Mouse (Mus musculus) liver, embryonic 15.5 days (tissue): ENCODE results near the gene Kcnj13. TPM values are rescaled to one million over a fixed set of nuclear protein-coding genes. Genes with fewer than 3 reads are reported as not detected.

Experiments
- ATAC-seq: fragments of 200-750 bp; cut with Nextera tagmentation; 2 replicates; pipeline ENCODE4 v1.8.0; 2017; ENCODE audit warnings: moderate number of reproducible peaks, mild to moderate bottlenecking, moderate library complexity; ENCODE audit not compliant: insufficient read depth
- H3K27ac ChIP-seq: fragments of 300-500 bp; sonication (generic); replicated peaks from 2 replicates; pipeline ENCODE4 v1.5.1; 2015; ENCODE audit warnings: mild to moderate bottlenecking, inconsistent platforms
- H3K27me3 ChIP-seq: fragments of 300-500 bp; sonication (generic); 2 replicates; pipeline ENCODE4 v1.6.1; 2015; ENCODE audit warnings: mild to moderate bottlenecking, inconsistent platforms
- H3K36me3 ChIP-seq: fragments of 300-500 bp; sonication (generic); replicated peaks from 2 replicates; pipeline ENCODE4 v1.6.1; 2015; ENCODE audit warnings: moderate library complexity, mild to moderate bottlenecking, inconsistent platforms
- H3K4me1 ChIP-seq: fragments of 300-500 bp; sonication (generic); replicated peaks from 2 replicates; pipeline ENCODE4 v1.6.1; 2015; ENCODE audit warnings: inconsistent platforms
- H3K4me2 ChIP-seq: fragments of 300-500 bp; sonication (generic); 2 replicates; pipeline ENCODE4 v1.6.1; 2015; ENCODE audit warnings: moderate library complexity, mild to moderate bottlenecking, inconsistent platforms
- H3K4me3 ChIP-seq: fragments of 300-500 bp; sonication (generic); replicated peaks from 2 replicates; pipeline ENCODE4 v1.5.1; 2015; ENCODE audit warnings: mild to moderate bottlenecking, inconsistent platforms
- H3K9ac ChIP-seq: fragments of 300-500 bp; sonication (generic); 2 replicates; pipeline ENCODE4 v1.6.1; 2015; ENCODE audit warnings: moderate library complexity, mild to moderate bottlenecking, inconsistent platforms
- H3K9me3 ChIP-seq: fragments of 300-500 bp; sonication (generic); replicated peaks from 2 replicates; pipeline ENCODE4 v1.6.1; 2016; ENCODE audit warnings: inconsistent platforms
- WGBS: fragments of 180-500 bp; shearing (Covaris S2); methylation state at CpG from one replicate; pipeline ENCODE4 v1.1.7; 2015; ENCODE audit warnings: mixed read lengths; ENCODE audit not compliant: insufficient replicate concordance; 5-methylcytosine and 5-hydroxymethylcytosine counted together
- polyA plus RNA-seq: library from polyadenylated mRNA; unstranded; fragments of >200 nt; fragmentation: Nextera tagmentation; extraction: Ambion mirVana; gene quantifications from 2 replicates; pipeline ENCODE4 v1.2.1, GENCODE M21; 2015

Kcnj13 gene
- polyA plus RNA-seq, 1 experiment from 2014 or later, result 0.13 TPM

DNA sequence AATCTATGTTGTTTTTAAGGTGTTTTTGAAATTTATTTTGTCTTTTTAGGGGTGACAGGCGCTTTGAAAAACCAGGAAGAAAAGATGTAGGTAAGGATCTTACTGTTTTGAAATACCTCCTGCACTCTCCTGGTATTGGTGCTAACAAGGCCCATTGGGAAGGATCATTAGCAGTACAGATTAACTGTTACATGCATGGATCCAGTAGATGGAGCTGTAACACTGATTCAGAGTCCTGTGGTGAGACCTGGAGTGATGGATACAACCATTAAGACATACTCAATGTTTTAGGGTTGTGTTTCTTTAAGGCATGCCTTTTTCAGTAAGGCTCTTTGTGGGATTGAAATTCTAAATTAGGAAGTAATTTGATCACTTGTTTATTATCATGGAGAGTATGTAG lies 14.6 kb downstream of the Kcnj13 start:
- H3K9me3 ChIP-seq, result no peaks in the 10 kb centered on the region
- H3K4me2 ChIP-seq, result no peak overlapping the region
- 0 out of 2 replicates have a peak, but pooled peaks cover 3% of the 10 kb centered on the region for H3K4me1 ChIP-seq
- H3K27me3 ChIP-seq, result no peaks in the 10 kb centered on the region
- ATAC-seq, result no peak
- no peak overlapping the region for H3K4me3 ChIP-seq
- 80% methylated on average over 1 of the region's 1 CpGs for WGBS
- H3K36me3 ChIP-seq, result peaks cover 40% of the 10 kb centered on the region
- H3K9ac ChIP-seq, result no peak overlapping the region
- no peak overlapping the region for H3K27ac ChIP-seq

DNA sequence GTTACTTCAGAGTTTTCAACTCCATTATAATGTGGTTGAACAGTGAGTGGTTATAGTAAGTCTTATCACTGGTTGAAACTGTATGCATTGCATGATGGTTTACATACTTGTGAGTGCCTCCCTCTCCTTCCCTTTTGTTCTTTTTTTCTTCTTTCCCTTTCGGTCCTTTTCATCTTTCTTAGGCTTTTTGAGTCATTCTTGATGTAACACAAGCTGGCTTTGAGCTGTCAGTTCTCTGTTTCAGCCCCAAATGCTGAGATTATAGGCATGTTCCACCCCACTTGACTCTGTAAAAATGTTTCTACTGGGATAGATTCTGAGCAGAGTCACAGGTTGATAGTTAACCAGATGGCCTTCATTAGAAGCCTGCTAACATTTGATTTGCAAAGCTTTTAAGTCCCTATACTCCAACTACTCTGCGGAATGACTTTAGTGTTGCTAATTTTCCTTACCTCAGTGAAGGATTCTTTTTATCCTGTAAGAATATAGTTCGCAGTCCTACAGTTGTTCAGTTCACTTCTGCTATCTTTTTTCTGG lies 16.4 kb downstream of the Kcnj13 start:
- no peaks in the 10 kb centered on the region for H3K27me3 ChIP-seq
- 0 out of 2 replicates have a peak, but pooled peaks cover 3% of the 10 kb centered on the region for H3K4me1 ChIP-seq
- H3K4me2 ChIP-seq, result no peak overlapping the region
- no peak overlapping the region for H3K27ac ChIP-seq
- peaks cover 47% of the 10 kb centered on the region for H3K36me3 ChIP-seq
- ATAC-seq, result no peak
- no peak overlapping the region for H3K4me3 ChIP-seq
- H3K9ac ChIP-seq, result no peak overlapping the region
- H3K9me3 ChIP-seq, result no peaks in the 10 kb centered on the region
- WGBS, result 87% methylated on average over 3 of the region's 3 CpGs

DNA sequence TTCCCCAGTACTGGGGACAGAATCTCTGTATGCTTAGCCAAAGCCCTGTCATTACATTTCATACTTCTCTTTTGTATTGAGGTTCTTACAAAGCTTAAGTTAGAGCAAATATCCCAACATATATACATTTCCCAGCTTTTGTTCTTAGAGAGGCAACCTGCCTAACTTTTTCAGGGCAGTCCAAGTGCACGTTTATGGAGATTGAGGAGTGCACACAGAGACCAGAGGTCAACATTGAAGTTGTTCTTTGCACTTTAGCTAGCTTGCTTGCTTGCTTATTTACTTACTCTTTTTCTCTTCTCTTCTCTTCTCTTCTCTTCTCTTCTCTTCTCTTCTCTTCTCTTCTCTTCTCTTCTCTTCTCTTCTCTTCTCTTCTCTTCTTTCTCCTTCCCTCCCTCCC lies 34.3 kb downstream of the Kcnj13 start:
- no peak for ATAC-seq
- H3K4me3 ChIP-seq, result no peak overlapping the region
- no peak overlapping the region for H3K27ac ChIP-seq
- H3K36me3 ChIP-seq, result peaks cover 12% of the 10 kb centered on the region
- H3K4me2 ChIP-seq, result no peak overlapping the region
- H3K9ac ChIP-seq, result no peak overlapping the region
- no peaks in the 10 kb centered on the region for H3K4me1 ChIP-seq
- no peaks in the 10 kb centered on the region for H3K9me3 ChIP-seq
- 57% methylated on average over 1 of the region's 1 CpGs for WGBS
- no peaks in the 10 kb centered on the region for H3K27me3 ChIP-seq

DNA sequence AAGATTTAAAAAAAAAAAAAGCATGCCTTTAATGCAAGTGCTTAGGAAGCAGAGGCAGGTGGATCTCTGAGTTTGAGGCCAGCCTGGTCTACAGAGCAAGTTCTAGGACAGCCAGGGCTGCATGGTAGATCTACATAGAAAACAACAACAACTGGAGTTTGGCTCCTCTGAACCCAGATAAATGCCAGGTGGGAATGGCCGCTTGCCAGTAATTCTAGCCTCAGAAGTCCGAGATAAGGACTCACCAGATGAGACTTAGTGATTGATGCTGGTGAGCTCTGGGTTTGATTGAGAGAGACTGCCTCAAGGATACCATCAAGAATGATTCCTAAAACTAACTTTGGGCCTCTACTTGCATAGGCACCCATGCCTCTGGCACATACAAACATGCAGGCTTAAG lies 44.0 kb downstream of the Kcnj13 start:
- no peaks in the 10 kb centered on the region for H3K4me1 ChIP-seq
- ATAC-seq, result no peak
- H3K9ac ChIP-seq, result no peak overlapping the region
- no peak overlapping the region for H3K4me3 ChIP-seq
- 64% methylated on average over 2 of the region's 2 CpGs for WGBS
- H3K4me2 ChIP-seq, result no peak overlapping the region
- no peaks in the 10 kb centered on the region for H3K27me3 ChIP-seq
- H3K27ac ChIP-seq, result no peak overlapping the region
- peaks cover 14% of the 10 kb centered on the region for H3K36me3 ChIP-seq
- H3K9me3 ChIP-seq, result no peaks in the 10 kb centered on the region

Other genes starting within 250 kb of the Kcnj13 start
- 0.08 TPM in 1 of 2 replicates, not detected in the other for gene Ecel1, start 238.2 kb downstream of the Kcnj13 start, polyA plus RNA-seq
- gene Prss56, start 211.4 kb downstream of the Kcnj13 start, polyA plus RNA-seq, result not detected in 2 replicates
- 0.36 and 0.45 TPM in 2 replicates for gene Chrnd, start 204.1 kb downstream of the Kcnj13 start, polyA plus RNA-seq
- gene Chrng, start 190.1 kb downstream of the Kcnj13 start, polyA plus RNA-seq, result 0.89 and 1.1 TPM in 2 replicates
- 69.4 and 73.3 TPM in 2 replicates for gene Eif4e2, start 180.8 kb downstream of the Kcnj13 start, polyA plus RNA-seq
- gene Efhd1, start 130.4 kb downstream of the Kcnj13 start, polyA plus RNA-seq, result 0.05 TPM in 1 of 2 replicates, not detected in the other
- 17.9 and 18.0 TPM in 2 replicates for gene Gigyf2, start 67.7 kb downstream of the Kcnj13 start, polyA plus RNA-seq
- gene Snorc, start 75.5 kb upstream of the Kcnj13 start, polyA plus RNA-seq, result 0.33 TPM in 1 of 2 replicates, not detected in the other
- 0.59 and 1.2 TPM in 2 replicates for gene Neu2, start 115.2 kb upstream of the Kcnj13 start, polyA plus RNA-seq
- gene Ngef, start 179.1 kb upstream of the Kcnj13 start, polyA plus RNA-seq, result 6.6 and 9.1 TPM in 2 replicates
- gene Inpp5d, start 225.6 kb upstream of the Kcnj13 start, polyA plus RNA-seq, result 10.9 and 13.4 TPM in 2 replicates